Mouse (Mus musculus): ENCODE data around the gene Gm49368. TPM values are rescaled to one million over a fixed set of nuclear protein-coding genes. Genes with fewer than 3 reads are reported as not detected.

The Gm49368 gene
- polyA plus RNA-seq, 1 experiment from 2014 or later = not detected

DNA sequence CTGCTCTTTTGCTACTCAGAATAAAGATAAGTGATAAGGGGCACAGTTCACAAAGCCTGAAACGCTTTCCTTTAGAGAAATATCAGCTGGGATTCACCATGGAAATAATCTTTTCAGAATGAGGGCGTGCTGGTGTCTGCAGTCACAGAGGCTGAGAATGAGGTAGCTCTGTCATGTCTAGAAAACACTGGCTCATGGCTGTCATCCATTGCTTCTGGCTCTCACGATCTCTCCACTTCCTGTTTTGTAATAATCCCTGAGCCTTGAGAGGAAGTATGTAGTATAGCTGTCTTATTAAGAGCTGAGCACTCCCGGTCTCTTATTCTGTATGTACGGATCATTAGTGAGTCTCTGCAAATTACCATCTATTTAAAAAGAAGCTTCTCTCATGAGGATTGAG lies 3.1 kb downstream of the Gm49368 start:
- Histone ChIP-seq H3K4me3 (ENCODE audit: low read length) (no peak overlapping the region), H3K9me3 (replicated peaks; ENCODE audit: control insufficient read depth, low read length) (no peaks in the 10 kb centered on the region), H3K36me3 (ENCODE audit: control insufficient read depth, insufficient read depth) (no peaks in the 10 kb centered on the region), H3K9ac (ENCODE audit: low read length) (no peak overlapping the region), H3K27ac (ENCODE audit: low read length) (no peak overlapping the region), H3K27me3 (ENCODE audit: control insufficient read depth, insufficient read depth, low read length) (no peaks in the 10 kb centered on the region), H3K4me2 (ENCODE audit: low read depth, low read length) (no peak overlapping the region), H3K4me1 (ENCODE audit: control insufficient read depth, insufficient read depth, low read length) (no peaks in the 10 kb centered on the region)
- ATAC-seq (replicated peaks; ENCODE audit: extremely low read depth, insufficient read depth, low FRiP score) = no peak
- 57% methylated on average over 5 of the region's 5 CpGs for WGBS

- no peak overlapping the region for H3K9ac ChIP-seq (ENCODE audit: low read length)
- H3K27me3 ChIP-seq (ENCODE audit: control insufficient read depth, insufficient read depth, low read length) = no peaks in the 10 kb centered on the region
- no peak for ATAC-seq (replicated peaks; ENCODE audit: extremely low read depth, insufficient read depth, low FRiP score)
Observed at GRCm38 (mm10) chr7:128067847-128068246, 5.4 kb downstream of the Gm49368 start.

GRCm38 (mm10) chr7:128069844-128070243 lies 7.4 kb downstream of the Gm49368 start:
- no peaks in the 10 kb centered on the region for H3K9me3 ChIP-seq (replicated peaks; ENCODE audit: control insufficient read depth, low read length)
- no peaks in the 10 kb centered on the region for H3K36me3 ChIP-seq (ENCODE audit: control insufficient read depth, insufficient read depth)
- ATAC-seq (replicated peaks; ENCODE audit: extremely low read depth, insufficient read depth, low FRiP score) = no peak
- H3K27me3 ChIP-seq (ENCODE audit: control insufficient read depth, insufficient read depth, low read length) = no peaks in the 10 kb centered on the region
- no peaks in the 10 kb centered on the region for H3K4me1 ChIP-seq (ENCODE audit: control insufficient read depth, insufficient read depth, low read length)
- no peak overlapping the region for H3K27ac ChIP-seq (ENCODE audit: low read length)
- H3K4me3 ChIP-seq (ENCODE audit: low read length) = no peak overlapping the region
- H3K9ac ChIP-seq (ENCODE audit: low read length) = no peak overlapping the region
- 75% methylated on average over 2 of the region's 2 CpGs for WGBS
- no peak overlapping the region for H3K4me2 ChIP-seq (ENCODE audit: low read depth, low read length)

More at GRCm38 (mm10) chr7:128067847-128068246, 5.4 kb downstream of the Gm49368 start:
- H3K36me3 ChIP-seq (ENCODE audit: control insufficient read depth, insufficient read depth) = no peaks in the 10 kb centered on the region
- no peaks in the 10 kb centered on the region for H3K4me1 ChIP-seq (ENCODE audit: control insufficient read depth, insufficient read depth, low read length)
- no peak overlapping the region for H3K4me3 ChIP-seq (ENCODE audit: low read length)
- 55% methylated on average over 3 of the region's 3 CpGs for WGBS
- no peaks in the 10 kb centered on the region for H3K9me3 ChIP-seq (replicated peaks; ENCODE audit: control insufficient read depth, low read length)
- no peak overlapping the region for H3K4me2 ChIP-seq (ENCODE audit: low read depth, low read length)
- H3K27ac ChIP-seq (ENCODE audit: low read length) = no peak overlapping the region

- H3K4me1 ChIP-seq (ENCODE audit: control insufficient read depth, insufficient read depth, low read length) = no peaks in the 10 kb centered on the region
Observed at GRCm38 (mm10) chr7:128071816-128072215, 9.3 kb downstream of the Gm49368 start.

GRCm38 (mm10) chr7:128080012-128080411 lies 17.5 kb downstream of the Gm49368 start:
- 77% methylated on average over 8 of the region's 8 CpGs for WGBS
- Histone ChIP-seq H3K9me3 (replicated peaks; ENCODE audit: control insufficient read depth, low read length) (no peaks in the 10 kb centered on the region), H3K27ac (ENCODE audit: low read length) (no peak overlapping the region), H3K4me3 (ENCODE audit: low read length) (no peak overlapping the region), H3K27me3 (ENCODE audit: control insufficient read depth, insufficient read depth, low read length) (no peaks in the 10 kb centered on the region), H3K4me1 (ENCODE audit: control insufficient read depth, insufficient read depth, low read length) (no peaks in the 10 kb centered on the region), H3K36me3 (ENCODE audit: control insufficient read depth, insufficient read depth) (no peaks in the 10 kb centered on the region), H3K4me2 (ENCODE audit: low read depth, low read length) (no peak overlapping the region), H3K9ac (ENCODE audit: low read length) (no peak overlapping the region)
- no peak for ATAC-seq (replicated peaks; ENCODE audit: extremely low read depth, insufficient read depth, low FRiP score)

More at GRCm38 (mm10) chr7:128071816-128072215, 9.3 kb downstream of the Gm49368 start:
- no peak overlapping the region for H3K4me2 ChIP-seq (ENCODE audit: low read depth, low read length)
- H3K36me3 ChIP-seq (ENCODE audit: control insufficient read depth, insufficient read depth) = no peaks in the 10 kb centered on the region
- H3K9me3 ChIP-seq (replicated peaks; ENCODE audit: control insufficient read depth, low read length) = no peaks in the 10 kb centered on the region
- ATAC-seq (replicated peaks; ENCODE audit: extremely low read depth, insufficient read depth, low FRiP score) = no peak
- H3K4me3 ChIP-seq (ENCODE audit: low read length) = no peak overlapping the region
- no peaks in the 10 kb centered on the region for H3K27me3 ChIP-seq (ENCODE audit: control insufficient read depth, insufficient read depth, low read length)
- 72% methylated on average over 4 of the region's 4 CpGs for WGBS
- no peak overlapping the region for H3K9ac ChIP-seq (ENCODE audit: low read length)
- H3K27ac ChIP-seq (ENCODE audit: low read length) = no peak overlapping the region

DNA sequence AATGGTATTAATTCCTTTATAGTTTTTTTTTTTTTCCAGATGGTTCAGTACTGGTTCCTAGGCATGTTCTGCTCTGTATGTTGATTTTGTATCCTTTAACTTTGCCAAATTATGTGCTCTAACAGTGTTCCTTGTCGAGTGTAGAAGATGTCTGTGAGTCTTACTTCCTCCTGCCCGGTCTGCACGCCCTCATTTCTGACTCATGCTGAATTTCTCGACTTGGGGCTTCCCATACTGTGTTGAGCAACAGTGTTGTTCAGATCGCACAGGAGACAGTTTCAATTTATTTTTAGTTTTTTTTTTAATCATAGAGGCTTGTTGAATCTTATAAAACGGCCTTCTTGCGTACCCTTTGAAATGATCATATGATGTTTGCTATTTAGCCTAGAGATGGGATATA lies 26.7 kb downstream of the Gm49368 start:
- 76% methylated on average over 7 of the region's 7 CpGs for WGBS
- H3K9me3 ChIP-seq (replicated peaks; ENCODE audit: control insufficient read depth, low read length) = no peaks in the 10 kb centered on the region
- H3K36me3 ChIP-seq (ENCODE audit: control insufficient read depth, insufficient read depth) = no peaks in the 10 kb centered on the region
- H3K4me2 ChIP-seq (ENCODE audit: low read depth, low read length) = no peak overlapping the region
- no peaks in the 10 kb centered on the region for H3K4me1 ChIP-seq (ENCODE audit: control insufficient read depth, insufficient read depth, low read length)
- no peak overlapping the region for H3K4me3 ChIP-seq (ENCODE audit: low read length)
- no peak overlapping the region for H3K27ac ChIP-seq (ENCODE audit: low read length)
- H3K9ac ChIP-seq (ENCODE audit: low read length) = no peak overlapping the region
- H3K27me3 ChIP-seq (ENCODE audit: control insufficient read depth, insufficient read depth, low read length) = no peaks in the 10 kb centered on the region
- ATAC-seq (replicated peaks; ENCODE audit: extremely low read depth, insufficient read depth, low FRiP score) = no peak

DNA sequence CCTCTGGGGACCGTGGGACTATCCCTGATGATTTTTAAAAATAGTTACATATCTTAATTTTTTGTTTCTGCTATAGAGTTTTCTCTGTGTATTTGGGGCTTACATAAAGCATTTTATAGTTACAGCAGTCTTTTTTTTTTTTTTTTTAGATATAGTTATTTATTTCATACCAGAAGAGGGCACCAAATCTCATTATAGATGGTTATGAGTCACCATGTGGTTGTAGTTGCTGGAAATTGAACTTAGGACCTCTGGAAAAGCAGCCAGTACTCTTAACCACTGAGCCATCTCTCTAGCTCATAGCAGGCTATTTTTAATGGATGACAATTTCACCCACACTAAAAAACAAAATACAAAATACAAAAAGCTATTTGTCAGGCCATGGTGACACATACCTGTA lies 35.7 kb downstream of the Gm49368 start:
- H3K4me2 ChIP-seq (ENCODE audit: low read depth, low read length) = no peak overlapping the region
- ATAC-seq (replicated peaks; ENCODE audit: extremely low read depth, insufficient read depth, low FRiP score) = no peak
- no peaks in the 10 kb centered on the region for H3K9me3 ChIP-seq (replicated peaks; ENCODE audit: control insufficient read depth, low read length)
- no peaks in the 10 kb centered on the region for H3K36me3 ChIP-seq (ENCODE audit: control insufficient read depth, insufficient read depth)
- no peak overlapping the region for H3K27ac ChIP-seq (ENCODE audit: low read length)
- no peak overlapping the region for H3K9ac ChIP-seq (ENCODE audit: low read length)
- no peaks in the 10 kb centered on the region for H3K4me1 ChIP-seq (ENCODE audit: control insufficient read depth, insufficient read depth, low read length)
- WGBS = 92% methylated on average over 1 of the region's 1 CpGs
- no peaks in the 10 kb centered on the region for H3K27me3 ChIP-seq (ENCODE audit: control insufficient read depth, insufficient read depth, low read length)
- no peak overlapping the region for H3K4me3 ChIP-seq (ENCODE audit: low read length)

- 48% methylated on average over 2 of the region's 2 CpGs for WGBS
- H3K9ac ChIP-seq (ENCODE audit: low read length) = no peak overlapping the region
- H3K27ac ChIP-seq (ENCODE audit: low read length) = no peak overlapping the region
- ATAC-seq (replicated peaks; ENCODE audit: extremely low read depth, insufficient read depth, low FRiP score) = no peak
- no peak overlapping the region for H3K4me3 ChIP-seq (ENCODE audit: low read length)
- H3K36me3 ChIP-seq (ENCODE audit: control insufficient read depth, insufficient read depth) = no peaks in the 10 kb centered on the region
- H3K4me2 ChIP-seq (ENCODE audit: low read depth, low read length) = no peak overlapping the region
- no peaks in the 10 kb centered on the region for H3K4me1 ChIP-seq (ENCODE audit: control insufficient read depth, insufficient read depth, low read length)
- no peaks in the 10 kb centered on the region for H3K27me3 ChIP-seq (ENCODE audit: control insufficient read depth, insufficient read depth, low read length)
- no peaks in the 10 kb centered on the region for H3K9me3 ChIP-seq (replicated peaks; ENCODE audit: control insufficient read depth, low read length)
Observed at GRCm38 (mm10) chr7:128100742-128101357, 38.4 kb downstream of the Gm49368 start.

GRCm38 (mm10) chr7:128105246-128105645 lies 42.8 kb downstream of the Gm49368 start:
- H3K27ac ChIP-seq (ENCODE audit: low read length) = no peak overlapping the region
- no peaks in the 10 kb centered on the region for H3K27me3 ChIP-seq (ENCODE audit: control insufficient read depth, insufficient read depth, low read length)
- H3K4me3 ChIP-seq (ENCODE audit: low read length) = no peak overlapping the region
- no peak overlapping the region for H3K4me2 ChIP-seq (ENCODE audit: low read depth, low read length)
- no peaks in the 10 kb centered on the region for H3K36me3 ChIP-seq (ENCODE audit: control insufficient read depth, insufficient read depth)
- H3K4me1 ChIP-seq (ENCODE audit: control insufficient read depth, insufficient read depth, low read length) = no peaks in the 10 kb centered on the region
- no peak for ATAC-seq (replicated peaks; ENCODE audit: extremely low read depth, insufficient read depth, low FRiP score)
- WGBS = 38% methylated on average over 4 of the region's 4 CpGs
- no peaks in the 10 kb centered on the region for H3K9me3 ChIP-seq (replicated peaks; ENCODE audit: control insufficient read depth, low read length)
- H3K9ac ChIP-seq (ENCODE audit: low read length) = no peak overlapping the region

All from heart, embryonic 16.5 days (tissue).